Mouse (Mus musculus) kidney, adult 2 months (tissue): ENCODE data around the gene Tmcc1.

ENCODE experiments used
- CTCF ChIP-seq: fragments of 200-500 bp; conservative IDR thresholded peaks from 2 replicates; pipeline ENCODE4 v1.5.1; 2011; ENCODE audit warnings: low read depth, mild to moderate bottlenecking, control low read depth, low read length, moderate library complexity, mixed read lengths; ENCODE audit not compliant: insufficient read depth, insufficient read length
- POLR2A ChIP-seq: fragments of 200-500 bp; IDR thresholded peaks from one replicate; pipeline ENCODE4 v1.6.1; 2011; ENCODE audit warnings: low read depth, low read length, control low read depth

DNA sequence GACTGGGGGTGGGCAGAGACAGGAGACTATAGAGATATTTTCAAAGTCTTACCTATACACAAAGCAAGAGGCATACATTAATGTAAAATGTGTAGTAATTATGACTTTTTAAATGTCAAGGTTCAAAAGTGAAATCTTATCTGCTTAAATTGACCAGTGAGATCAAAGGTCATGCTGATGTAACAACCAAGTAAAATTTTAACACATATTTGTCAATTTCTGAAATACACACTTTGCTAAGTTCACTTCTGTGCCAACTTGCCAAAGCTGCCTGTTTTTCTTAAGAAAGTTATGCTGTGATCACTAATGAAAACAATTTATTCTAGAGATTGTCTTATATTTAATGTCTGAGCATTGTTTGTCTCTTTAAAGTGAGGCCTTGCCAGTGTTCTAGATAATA is 66.7 kb downstream of the Tmcc1 start:
- TF ChIP-seq CTCF (no peak), POLR2A (no peak)
